Mouse (Mus musculus) kidney, postnatal 36 days (tissue): ENCODE data around the gene Rasgrp4.
"Not testable (repeated sequence)": the region's sequence is repeated elsewhere in the genome, so short reads cannot be mapped to it uniquely, and the experiment has no call there.

ENCODE experiments used
- DNase-seq, 2 experiments: peaks; one replicate each; pipeline ENCODE4 v3.0.0; 2021 to 2022; ENCODE audit warnings: mixed read lengths in 2 of 2

The Rasgrp4 gene

GRCm38 (mm10) chr7:29134693-29135386, at the start of gene Rasgrp4:
TSS of gene Rasgrp4 (plus strand) at chr7:29134851.
- peak; percentile 23 to 56 for DNase-seq

DNA sequence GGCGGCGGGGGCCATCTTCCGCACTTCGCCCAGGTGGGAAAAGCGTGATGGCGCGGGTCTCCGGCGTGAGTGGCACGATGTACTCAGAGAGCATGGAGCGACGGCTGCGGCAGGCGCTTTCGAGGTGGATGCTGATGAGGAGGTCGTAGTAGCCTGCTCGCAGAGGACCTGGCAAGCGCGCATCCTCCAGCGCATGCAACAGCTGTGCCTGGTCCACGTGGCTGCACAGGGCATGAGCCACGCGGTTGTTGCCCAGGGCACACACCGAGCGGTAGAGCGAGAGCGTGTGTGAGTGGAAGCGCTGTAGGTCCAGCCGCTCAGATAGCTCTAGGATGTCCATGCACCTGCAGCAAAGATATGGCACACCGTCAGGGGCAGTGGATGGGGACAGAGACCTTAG, 48.7 kb upstream of the Rasgrp4 start:
- DNase-seq: no peak

DNA sequence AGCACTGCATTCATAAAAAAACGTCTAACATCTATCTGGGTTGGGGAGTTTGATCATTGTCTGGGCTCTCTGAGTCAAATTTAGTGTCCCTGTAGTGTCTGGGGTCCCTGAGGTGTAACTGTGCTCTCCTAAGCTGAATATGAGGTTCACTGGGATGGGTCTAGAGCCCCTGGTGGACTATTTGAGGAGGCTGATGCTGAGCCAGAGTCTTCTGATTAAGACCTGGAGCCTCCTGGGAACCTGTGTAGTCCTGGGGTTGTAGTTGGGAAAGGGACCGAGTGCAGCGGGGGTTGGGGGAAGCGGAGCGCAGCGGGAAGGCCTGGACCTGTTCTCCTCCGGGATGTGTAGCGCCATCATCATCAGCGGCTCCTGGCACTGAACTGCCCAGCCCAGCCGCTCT, 47.7 kb upstream of the Rasgrp4 start:
- DNase-seq: no peak

DNA sequence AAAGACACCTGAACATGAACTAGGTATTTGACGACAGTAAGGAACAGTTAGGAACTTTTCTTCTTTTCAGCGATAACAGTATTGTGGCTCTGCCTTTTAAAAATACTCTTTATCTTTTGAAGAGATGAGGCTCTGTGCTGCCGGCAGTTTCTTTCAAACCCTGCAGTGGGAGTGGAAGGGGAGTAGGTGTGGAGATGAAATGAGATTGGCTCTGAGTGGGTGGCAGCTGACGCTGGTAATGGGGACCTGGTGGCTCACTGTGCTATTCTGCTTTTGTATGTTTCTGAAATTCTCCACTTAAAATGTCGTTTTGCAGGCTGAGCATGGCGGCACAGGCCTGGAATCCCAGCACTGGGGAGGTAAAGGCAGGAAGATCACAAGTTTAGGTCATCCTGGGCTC, 45.8 kb upstream of the Rasgrp4 start:
- DNase-seq: no peak

DNA sequence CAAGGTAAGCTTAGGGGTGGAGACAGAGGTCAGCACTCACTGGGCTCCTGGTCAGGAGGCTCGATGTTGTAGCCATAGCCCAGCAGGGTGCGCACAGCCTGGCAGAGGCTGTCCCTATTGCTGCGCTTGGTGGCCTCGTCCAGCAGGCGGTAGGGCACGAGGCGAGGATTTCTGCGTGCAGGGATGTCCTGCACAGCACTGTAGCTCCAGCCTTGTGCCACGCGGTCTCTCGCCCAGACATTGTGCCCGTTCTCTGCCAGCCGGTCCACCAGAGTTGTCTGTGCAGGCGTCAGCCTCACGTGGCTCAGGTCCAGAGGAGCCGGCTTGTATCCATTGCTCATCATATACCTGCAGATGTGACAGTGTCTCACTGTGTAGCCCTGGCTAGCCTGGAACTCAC, 37.5 kb upstream of the Rasgrp4 start:
- no peak for DNase-seq

GRCm38 (mm10) chr7:29101286-29102017, 33.2 kb upstream of the Rasgrp4 start:
- no peak for DNase-seq

GRCm38 (mm10) chr7:29108992-29109955, 25.4 kb upstream of the Rasgrp4 start:
- DNase-seq: peak; percentile 49 to 60

DNA sequence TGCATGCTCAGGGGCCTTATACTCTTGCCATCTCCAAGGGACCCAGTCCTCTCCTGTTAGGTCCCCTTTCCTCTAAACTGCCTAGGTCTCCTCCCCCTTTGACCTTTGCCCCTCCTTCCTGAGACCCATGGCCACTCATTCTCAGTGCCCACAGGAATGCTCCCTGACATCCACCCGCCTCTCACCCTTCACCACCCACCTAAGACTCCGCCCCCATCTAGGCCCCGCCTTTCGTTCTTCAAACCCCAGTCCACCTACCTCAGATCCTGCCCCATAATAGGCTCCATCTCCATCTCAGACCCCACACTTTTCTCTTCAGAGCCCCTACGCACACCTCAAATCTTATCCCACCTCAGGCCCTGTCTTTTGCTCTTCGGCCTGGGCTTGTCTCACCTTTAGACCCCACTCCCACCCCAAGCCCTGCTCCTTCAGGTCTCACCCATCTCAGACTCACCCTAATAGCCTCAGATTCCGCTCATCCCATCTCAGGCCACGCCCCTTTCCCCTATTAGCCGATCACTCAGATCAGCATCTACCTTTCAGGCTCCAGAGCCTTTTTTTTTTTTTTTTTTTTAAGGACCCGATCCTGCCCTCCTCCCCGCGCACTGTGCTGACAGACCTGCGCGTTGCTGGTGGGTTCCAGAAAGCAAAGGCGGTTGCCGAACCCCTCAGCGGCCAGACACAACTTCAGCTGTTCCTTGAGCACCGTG, 16.4 kb upstream of the Rasgrp4 start:
- DNase-seq: no peak

GRCm38 (mm10) chr7:29119526-29119925, 15.1 kb upstream of the Rasgrp4 start:
- no peak for DNase-seq

DNA sequence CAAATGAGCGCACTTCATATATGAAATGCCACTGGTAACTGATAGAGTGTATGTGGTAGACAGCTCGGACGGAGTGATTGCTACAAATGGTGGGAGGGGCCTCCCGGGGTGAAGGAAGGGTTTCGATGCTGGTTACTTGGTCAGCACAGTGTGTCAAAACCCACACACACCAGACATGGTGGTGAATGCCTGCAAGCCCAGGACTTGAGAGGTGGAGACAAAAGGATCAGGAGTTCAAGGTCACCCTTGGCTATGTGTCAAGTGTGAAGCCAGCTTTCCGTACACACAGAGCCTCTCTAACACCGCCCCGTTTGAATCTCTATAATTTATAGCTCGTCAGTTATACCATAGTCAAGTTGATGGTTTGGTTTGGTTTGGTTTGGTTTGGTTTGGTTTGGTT, 11.8 kb upstream of the Rasgrp4 start:
- DNase-seq: no peak

GRCm38 (mm10) chr7:29123531-29124358, 10.9 kb upstream of the Rasgrp4 start:
- no peak for DNase-seq

DNA sequence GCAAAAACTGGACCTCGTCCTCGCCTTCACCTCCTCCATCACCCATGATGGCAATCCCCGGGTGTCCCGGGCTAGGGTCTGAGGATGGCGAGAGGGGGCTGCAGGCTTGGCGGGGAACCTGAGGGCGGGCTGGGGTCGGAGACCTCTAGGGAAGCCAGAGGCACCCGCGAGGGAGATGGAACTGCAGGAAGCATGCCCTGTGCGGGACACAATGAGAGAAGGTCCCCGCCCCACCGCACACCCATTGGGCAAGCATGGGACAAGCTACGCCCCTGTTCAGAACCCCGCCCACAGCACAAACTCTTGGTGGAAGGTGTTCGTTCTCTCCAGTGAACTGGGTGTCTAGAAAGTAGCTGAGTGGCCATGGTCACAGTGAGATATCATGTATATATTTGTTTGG, 9.7 kb upstream of the Rasgrp4 start, which contains the start of gene Ryr1:
Gene Ryr1 (minus strand): TSS at position 210 of the 400 bp plus-strand sequence.
- DNase-seq: peak; percentile 49 to 71

DNA sequence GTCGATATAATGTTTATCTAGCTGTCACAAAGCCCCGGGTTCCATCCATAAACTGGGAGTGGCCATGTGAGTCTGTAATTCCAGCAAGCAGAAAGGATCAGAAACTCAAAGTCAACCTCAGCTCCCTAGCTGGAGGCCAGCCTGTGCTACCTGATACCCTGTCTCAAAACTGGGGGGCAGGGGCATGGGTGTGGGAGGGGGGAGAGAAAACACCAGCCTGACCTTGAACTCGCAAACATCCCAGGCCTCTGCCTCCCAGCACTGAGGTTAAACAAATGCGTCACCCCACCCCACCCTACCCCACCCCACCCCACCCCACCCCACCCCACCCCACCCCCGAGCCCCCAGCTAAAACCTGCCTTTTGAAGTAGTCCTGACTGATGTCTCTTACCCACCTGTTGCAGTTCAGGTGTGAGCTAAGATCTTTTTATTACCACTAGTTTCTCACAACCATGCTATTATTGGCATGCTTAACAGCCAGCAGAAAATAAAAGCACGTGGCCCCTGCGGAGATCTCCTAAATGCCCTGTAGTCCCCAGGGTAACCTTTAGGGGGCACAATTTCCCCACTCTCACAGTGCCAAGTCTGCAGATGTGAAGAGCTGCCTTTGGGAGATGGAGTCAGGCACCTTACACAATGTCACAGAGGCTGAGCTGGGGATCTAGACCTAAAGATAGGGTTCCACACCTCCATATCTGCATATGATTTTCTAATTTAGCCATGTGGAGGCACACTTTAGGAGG, 8.3 kb upstream of the Rasgrp4 start:
- DNase-seq: peak; percentile 69 to 86

DNA sequence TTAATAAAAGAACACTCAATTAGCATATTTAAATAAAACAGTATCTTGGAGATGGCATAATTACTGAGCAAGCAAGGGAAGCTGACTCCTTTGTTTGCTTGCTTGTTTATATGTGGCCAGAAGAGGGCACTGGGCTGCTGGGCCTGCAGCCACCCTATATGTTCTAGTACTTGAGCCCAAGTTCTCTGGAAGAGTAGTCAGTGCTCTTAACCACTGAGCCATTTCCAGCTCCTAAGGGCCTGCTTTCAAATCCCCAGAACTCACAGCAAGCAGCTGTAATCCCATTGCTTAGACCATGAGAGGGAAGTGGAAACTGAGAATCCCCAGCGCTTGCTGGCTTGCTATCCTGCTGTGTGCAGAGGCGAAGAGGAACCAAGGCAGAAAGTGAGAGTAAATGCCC, 5.9 kb upstream of the Rasgrp4 start:
- DNase-seq: peak in 1 of 2 experiments; percentile 19

GRCm38 (mm10) chr7:29134230-29134629, 421 bp upstream of the Rasgrp4 start:
- no peak for DNase-seq

- no peak for DNase-seq
Measured at GRCm38 (mm10) chr7:29137429-29137828, 2.8 kb downstream of the Rasgrp4 start.

GRCm38 (mm10) chr7:29139237-29139636, 4.6 kb downstream of the Rasgrp4 start:
- DNase-seq: not testable (repeated sequence)

- no peak for DNase-seq
Measured at GRCm38 (mm10) chr7:29141416-29141815, 6.8 kb downstream of the Rasgrp4 start.

GRCm38 (mm10) chr7:29144006-29144405, 9.4 kb downstream of the Rasgrp4 start:
- DNase-seq: no peak

DNA sequence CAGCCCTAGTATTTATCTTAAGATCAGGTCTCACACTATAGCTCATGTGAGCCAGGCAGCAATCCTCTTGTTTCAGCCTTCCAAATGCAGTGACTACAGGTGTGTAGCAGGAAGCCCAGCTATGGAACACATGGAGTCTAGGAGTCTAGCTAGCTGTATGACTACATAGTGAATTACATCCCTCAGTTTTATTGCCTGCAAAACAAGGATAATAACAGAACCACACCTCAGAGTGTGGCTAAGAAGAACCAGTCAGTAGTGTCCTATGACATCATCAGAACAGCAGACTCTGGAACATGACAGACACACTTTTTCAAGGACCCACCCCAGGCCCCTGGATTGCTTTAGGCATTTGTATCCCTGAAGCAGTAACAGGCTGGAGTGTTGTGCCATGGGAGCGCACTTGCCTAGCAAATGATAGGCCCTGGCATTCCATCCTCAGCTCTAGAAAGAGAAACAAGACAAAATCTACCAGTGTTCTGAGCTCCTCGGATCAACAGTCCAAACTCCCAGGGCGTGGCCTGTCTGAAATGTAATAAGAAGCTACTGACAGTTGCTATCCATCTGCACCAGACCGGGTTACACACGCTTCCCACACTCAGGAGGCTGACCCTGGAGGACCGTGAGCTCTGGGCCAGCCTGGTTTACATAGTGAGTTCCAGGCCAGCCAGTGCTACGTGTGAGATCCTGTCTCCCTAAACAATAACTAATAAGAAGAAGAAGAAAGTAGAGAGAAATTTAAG, 12.1 kb downstream of the Rasgrp4 start:
- no peak for DNase-seq
